Mouse (Mus musculus): ENCODE results near the gene Nol9. TPM values are rescaled to one million over a fixed set of nuclear protein-coding genes. Genes with fewer than 3 reads are reported as not detected.
A peak's percentile ranks its signal among the peaks of the same experiment; 100 is the strongest.

The Nol9 gene
- polyA plus RNA-seq, 1 experiment from 2014 or later: 16.8 TPM

DNA sequence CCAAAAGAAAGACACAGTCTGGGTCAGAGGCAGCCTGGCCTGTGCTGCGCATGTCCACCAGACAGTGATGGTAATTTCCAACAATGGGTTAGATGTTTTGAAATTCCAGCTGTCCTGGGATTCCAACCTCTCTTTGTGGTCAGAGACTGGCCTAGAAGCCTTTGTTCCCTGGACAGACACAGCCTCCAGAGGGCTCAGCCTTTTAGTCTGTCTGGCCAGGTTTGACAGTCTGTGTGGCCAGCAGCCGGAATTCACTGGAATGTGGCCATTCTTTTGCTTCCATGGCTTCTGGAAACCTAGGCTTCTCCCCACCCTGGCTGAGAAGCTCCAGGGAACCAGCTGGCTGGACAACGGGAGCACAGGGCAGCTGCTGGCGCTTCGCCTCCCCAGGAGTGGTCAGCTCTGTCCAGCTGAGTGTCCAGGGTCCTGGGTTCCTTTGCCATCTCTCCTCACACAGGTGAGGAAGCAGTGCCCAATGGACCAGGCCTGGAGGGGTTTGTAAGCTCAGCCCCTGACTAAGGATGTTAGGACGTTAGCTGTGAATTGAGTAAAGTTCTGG lies 29.1 kb downstream of the Nol9 start:
- no peak for ATAC-seq (ENCODE audit: insufficient number of reproducible peaks, insufficient read depth, low FRiP score, low read depth)
- no peaks in the 10 kb centered on the region for H3K27me3 ChIP-seq (ENCODE audit: control insufficient read depth, insufficient read depth, low read length)
- H3K9me3 ChIP-seq (ENCODE audit: control insufficient read depth, low read length): no peaks in the 10 kb centered on the region
- no peak overlapping the region for H3K4me3 ChIP-seq (ENCODE audit: control insufficient read depth in 1 of 2, insufficient read depth in 1 of 2, low read depth in 1 of 2, low read length in 2 of 2)
- 73% methylated on average over 6 of the region's 6 CpGs for WGBS
- H3K27ac ChIP-seq (replicated peaks in 1 of 2; ENCODE audit: control insufficient read depth in 1 of 2, insufficient read depth in 1 of 2, low read depth in 2 of 2, low read length in 2 of 2): no peak overlapping the region
- H3K4me2 ChIP-seq (ENCODE audit: low read length): no peak overlapping the region
- H3K36me3 ChIP-seq (ENCODE audit: control insufficient read depth, insufficient read depth, low read length): no peaks in the 10 kb centered on the region
- H3K4me1 ChIP-seq (ENCODE audit: control insufficient read depth in 2 of 2, insufficient read depth in 2 of 2, low read length in 2 of 2): peaks cover 9% of the 10 kb centered on the region in 2 experiments; a peak in 3 of 4 replicates
- no peak overlapping the region for H3K9ac ChIP-seq (ENCODE audit: low read length)

DNA sequence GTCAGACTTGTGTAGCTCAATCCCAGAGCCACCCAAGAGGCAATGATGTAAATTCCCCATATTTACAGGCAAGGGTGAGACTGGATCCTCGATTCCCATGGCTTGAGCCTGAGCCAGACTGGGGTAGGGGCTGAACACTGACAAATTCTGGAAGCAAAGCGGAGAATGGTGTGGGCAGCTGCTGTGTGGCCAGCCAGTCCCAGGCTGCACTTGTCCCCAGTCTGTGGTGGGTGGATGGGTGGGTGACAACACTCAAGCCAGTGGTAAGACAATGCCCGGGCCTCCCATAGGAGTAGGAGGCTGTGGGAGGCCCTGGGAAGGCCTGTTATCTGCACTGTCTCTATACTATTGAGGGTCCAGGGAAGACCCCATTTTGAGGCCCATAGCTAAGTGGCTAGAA lies 30.1 kb downstream of the Nol9 start:
- WGBS: 81% methylated on average over 3 of the region's 3 CpGs
- peaks cover 9% of the 10 kb centered on the region in 2 experiments; a peak in 3 of 4 replicates for H3K4me1 ChIP-seq (ENCODE audit: control insufficient read depth in 2 of 2, insufficient read depth in 2 of 2, low read length in 2 of 2)
- H3K36me3 ChIP-seq (ENCODE audit: control insufficient read depth, insufficient read depth, low read length): no peaks in the 10 kb centered on the region
- H3K4me2 ChIP-seq (ENCODE audit: low read length): no peak overlapping the region
- no peaks in the 10 kb centered on the region for H3K27me3 ChIP-seq (ENCODE audit: control insufficient read depth, insufficient read depth, low read length)
- no peak overlapping the region for H3K9ac ChIP-seq (ENCODE audit: low read length)
- no peak overlapping the region for H3K27ac ChIP-seq (replicated peaks in 1 of 2; ENCODE audit: control insufficient read depth in 1 of 2, insufficient read depth in 1 of 2, low read depth in 2 of 2, low read length in 2 of 2)
- no peak for ATAC-seq (ENCODE audit: insufficient number of reproducible peaks, insufficient read depth, low FRiP score, low read depth)
- no peaks in the 10 kb centered on the region for H3K9me3 ChIP-seq (ENCODE audit: control insufficient read depth, low read length)
- no peak overlapping the region for H3K4me3 ChIP-seq (ENCODE audit: control insufficient read depth in 1 of 2, insufficient read depth in 1 of 2, low read depth in 1 of 2, low read length in 2 of 2)

DNA sequence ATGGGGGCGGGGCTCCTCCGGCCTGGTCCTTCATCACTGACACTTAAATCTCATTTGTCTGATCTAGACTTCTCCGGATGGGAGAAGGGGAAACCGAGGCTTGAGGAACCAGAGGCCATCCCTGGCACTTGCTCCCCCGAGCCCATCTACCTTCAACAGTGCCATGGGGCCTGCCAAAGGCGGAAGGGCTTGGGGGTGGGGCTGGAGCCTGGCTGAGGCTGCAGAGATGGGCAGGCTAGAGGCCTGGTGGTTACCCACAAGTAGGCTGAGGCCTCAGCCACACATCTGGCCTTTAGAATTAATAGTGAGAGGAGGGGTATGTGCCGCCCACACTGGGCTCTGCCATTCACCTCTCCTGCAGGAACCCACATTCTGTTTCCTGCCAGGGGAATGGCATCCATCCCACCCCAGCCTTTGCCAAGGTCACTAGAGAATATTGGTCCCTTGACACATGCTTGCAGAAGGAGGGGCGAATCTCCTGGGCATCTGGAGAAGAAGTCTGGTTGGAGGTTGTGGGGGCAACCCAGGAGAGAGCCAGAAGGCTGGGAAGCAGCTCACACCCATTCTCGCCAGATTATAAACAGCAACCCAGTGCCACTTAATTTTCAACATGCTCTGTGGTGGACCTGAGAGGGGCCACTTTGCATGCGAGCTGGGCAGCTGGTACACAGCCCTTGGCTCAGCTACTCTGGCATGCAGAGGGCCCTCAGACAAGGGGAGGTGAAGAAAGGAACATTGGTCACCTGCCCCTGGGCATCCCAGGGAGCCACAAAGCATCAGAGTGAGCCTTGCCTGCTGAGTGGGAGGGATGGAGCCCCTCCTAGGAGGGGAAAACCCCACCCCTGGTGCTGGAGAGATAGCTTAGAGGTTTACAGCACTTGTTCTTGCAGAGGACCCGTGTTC lies 31.6 kb downstream of the Nol9 start:
- no peak overlapping the region for H3K4me3 ChIP-seq (ENCODE audit: control insufficient read depth in 1 of 2, insufficient read depth in 1 of 2, low read depth in 1 of 2, low read length in 2 of 2)
- H3K27ac ChIP-seq (replicated peaks in 1 of 2; ENCODE audit: control insufficient read depth in 1 of 2, insufficient read depth in 1 of 2, low read depth in 2 of 2, low read length in 2 of 2): no peak overlapping the region
- no peak overlapping the region for H3K4me2 ChIP-seq (ENCODE audit: low read length)
- no peak overlapping the region for H3K9ac ChIP-seq (ENCODE audit: low read length)
- 79% methylated on average over 11 of the region's 11 CpGs for WGBS
- H3K4me1 ChIP-seq (ENCODE audit: control insufficient read depth in 2 of 2, insufficient read depth in 2 of 2, low read length in 2 of 2): peaks cover 9% of the 10 kb centered on the region in 2 experiments; a peak in 3 of 4 replicates
- H3K27me3 ChIP-seq (ENCODE audit: control insufficient read depth, insufficient read depth, low read length): no peaks in the 10 kb centered on the region
- ATAC-seq (ENCODE audit: insufficient number of reproducible peaks, insufficient read depth, low FRiP score, low read depth): no peak
- no peaks in the 10 kb centered on the region for H3K9me3 ChIP-seq (ENCODE audit: control insufficient read depth, low read length)
- no peaks in the 10 kb centered on the region for H3K36me3 ChIP-seq (ENCODE audit: control insufficient read depth, insufficient read depth, low read length)

DNA sequence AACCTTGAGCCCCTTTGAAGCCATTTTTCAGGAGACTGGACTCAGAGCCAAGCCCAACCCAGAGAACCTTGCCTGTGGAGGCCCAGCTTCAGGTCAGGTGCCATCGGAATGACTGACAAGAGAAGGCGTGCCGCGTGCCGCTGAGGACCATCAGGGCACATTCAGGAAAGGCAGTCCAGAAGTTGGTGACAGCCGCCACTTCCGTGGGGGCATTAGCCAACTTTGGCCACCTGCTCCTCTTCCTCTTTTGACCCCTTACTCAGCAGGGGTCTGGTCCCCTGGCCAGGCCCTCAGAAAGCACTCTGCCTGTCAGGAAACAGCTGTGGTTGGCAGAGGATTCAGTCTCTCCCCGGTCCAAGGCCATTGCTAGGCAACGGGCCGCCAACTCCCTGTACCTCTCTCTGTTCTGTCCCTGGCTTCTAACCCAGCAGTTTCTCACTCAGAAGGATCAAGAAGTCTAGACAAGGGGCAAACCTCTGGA lies 33.0 kb downstream of the Nol9 start, which contains the start of gene Plekhg5:
Gene Plekhg5, plus strand, starts transcription at position 378 of the 481 bp plus-strand sequence.
- Histone ChIP-seq H3K9ac (ENCODE audit: low read length) (no peak within 1 kb of the TSS), H3K36me3 (ENCODE audit: control insufficient read depth, insufficient read depth, low read length) (no peaks in the 10 kb centered on the region), H3K27ac (replicated peaks in 1 of 2; ENCODE audit: control insufficient read depth in 1 of 2, insufficient read depth in 1 of 2, low read depth in 2 of 2, low read length in 2 of 2) (no peak within 1 kb of the TSS), H3K4me3 (ENCODE audit: control insufficient read depth in 1 of 2, insufficient read depth in 1 of 2, low read depth in 1 of 2, low read length in 2 of 2) (no peak within 1 kb of the TSS), H3K4me1 (ENCODE audit: control insufficient read depth in 2 of 2, insufficient read depth in 2 of 2, low read length in 2 of 2) (peaks cover 9% of the 10 kb centered on the region in 2 experiments; a peak in 3 of 4 replicates), H3K27me3 (ENCODE audit: control insufficient read depth, insufficient read depth, low read length) (no peaks in the 10 kb centered on the region), H3K9me3 (ENCODE audit: control insufficient read depth, low read length) (no peaks in the 10 kb centered on the region), H3K4me2 (ENCODE audit: low read length) (0 out of 2 replicates have a peak within 1 kb of the TSS, but pooled peaks have one; percentile 11)
- ATAC-seq (ENCODE audit: insufficient number of reproducible peaks, insufficient read depth, low FRiP score, low read depth): no peak
- 50% methylated on average over 10 of the region's 10 CpGs for WGBS

DNA sequence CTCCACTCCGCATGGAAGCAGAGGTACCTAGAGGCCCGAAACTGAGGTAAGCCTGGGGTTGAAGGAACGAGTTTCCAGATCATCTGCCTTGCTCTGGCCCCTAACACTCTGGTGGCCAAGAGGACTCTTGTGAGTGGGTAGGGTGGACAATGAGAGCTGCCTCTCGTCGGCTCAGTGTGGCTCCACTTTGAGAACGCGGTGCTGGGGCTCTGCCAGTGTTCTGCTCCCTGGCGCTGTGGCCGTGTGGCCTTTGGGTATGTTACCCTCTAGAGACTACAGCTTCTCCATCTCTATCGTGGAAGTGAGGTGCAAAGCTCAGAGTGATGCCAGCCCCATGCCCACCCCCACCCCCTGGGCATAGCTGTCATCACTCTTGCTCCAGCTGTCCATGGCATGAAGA lies 33.5 kb downstream of the Nol9 start:
- Histone ChIP-seq H3K4me1 (ENCODE audit: control insufficient read depth in 2 of 2, insufficient read depth in 2 of 2, low read length in 2 of 2) (peaks cover 9% of the 10 kb centered on the region in 2 experiments; a peak in 3 of 4 replicates), H3K4me3 (ENCODE audit: control insufficient read depth in 1 of 2, insufficient read depth in 1 of 2, low read depth in 1 of 2, low read length in 2 of 2) (no peak overlapping the region), H3K9ac (ENCODE audit: low read length) (no peak overlapping the region), H3K36me3 (ENCODE audit: control insufficient read depth, insufficient read depth, low read length) (no peaks in the 10 kb centered on the region), H3K4me2 (ENCODE audit: low read length) (no peak overlapping the region), H3K27me3 (ENCODE audit: control insufficient read depth, insufficient read depth, low read length) (no peaks in the 10 kb centered on the region), H3K9me3 (ENCODE audit: control insufficient read depth, low read length) (no peaks in the 10 kb centered on the region), H3K27ac (replicated peaks in 1 of 2; ENCODE audit: control insufficient read depth in 1 of 2, insufficient read depth in 1 of 2, low read depth in 2 of 2, low read length in 2 of 2) (no peak overlapping the region)
- 70% methylated on average over 10 of the region's 10 CpGs for WGBS
- no peak for ATAC-seq (ENCODE audit: insufficient number of reproducible peaks, insufficient read depth, low FRiP score, low read depth)

DNA sequence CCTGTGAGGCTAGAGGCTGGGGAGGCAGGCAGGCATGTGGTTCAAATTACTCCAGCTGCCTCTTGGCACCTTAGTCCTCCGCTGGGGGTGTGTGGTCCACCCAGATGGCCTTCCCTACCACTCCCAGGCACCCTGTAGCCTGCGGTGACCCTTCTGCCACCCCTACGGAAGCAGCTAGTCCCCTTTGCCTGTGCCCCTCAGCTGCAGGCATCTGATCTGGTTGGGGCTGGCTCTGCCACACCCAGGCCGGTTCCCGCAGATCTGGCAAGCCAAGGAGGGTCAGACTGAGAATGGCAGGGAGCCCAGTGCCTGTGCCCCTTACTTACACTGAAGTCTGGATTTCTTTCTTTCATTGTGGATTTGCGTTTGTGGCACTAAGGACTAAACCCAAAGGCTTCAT lies 34.6 kb downstream of the Nol9 start:
- H3K9me3 ChIP-seq (ENCODE audit: control insufficient read depth, low read length): no peaks in the 10 kb centered on the region
- no peak overlapping the region for H3K4me3 ChIP-seq (ENCODE audit: control insufficient read depth in 1 of 2, insufficient read depth in 1 of 2, low read depth in 1 of 2, low read length in 2 of 2)
- H3K9ac ChIP-seq (ENCODE audit: low read length): no peak overlapping the region
- no peaks in the 10 kb centered on the region for H3K36me3 ChIP-seq (ENCODE audit: control insufficient read depth, insufficient read depth, low read length)
- H3K27me3 ChIP-seq (ENCODE audit: control insufficient read depth, insufficient read depth, low read length): no peaks in the 10 kb centered on the region
- H3K4me1 ChIP-seq (ENCODE audit: control insufficient read depth in 2 of 2, insufficient read depth in 2 of 2, low read length in 2 of 2): peaks cover 9% of the 10 kb centered on the region in 2 experiments; a peak in 3 of 4 replicates
- no peak for ATAC-seq (ENCODE audit: insufficient number of reproducible peaks, insufficient read depth, low FRiP score, low read depth)
- H3K4me2 ChIP-seq (ENCODE audit: low read length): no peak overlapping the region
- 82% methylated on average over 6 of the region's 6 CpGs for WGBS
- H3K27ac ChIP-seq (replicated peaks in 1 of 2; ENCODE audit: control insufficient read depth in 1 of 2, insufficient read depth in 1 of 2, low read depth in 2 of 2, low read length in 2 of 2): no peak overlapping the region

DNA sequence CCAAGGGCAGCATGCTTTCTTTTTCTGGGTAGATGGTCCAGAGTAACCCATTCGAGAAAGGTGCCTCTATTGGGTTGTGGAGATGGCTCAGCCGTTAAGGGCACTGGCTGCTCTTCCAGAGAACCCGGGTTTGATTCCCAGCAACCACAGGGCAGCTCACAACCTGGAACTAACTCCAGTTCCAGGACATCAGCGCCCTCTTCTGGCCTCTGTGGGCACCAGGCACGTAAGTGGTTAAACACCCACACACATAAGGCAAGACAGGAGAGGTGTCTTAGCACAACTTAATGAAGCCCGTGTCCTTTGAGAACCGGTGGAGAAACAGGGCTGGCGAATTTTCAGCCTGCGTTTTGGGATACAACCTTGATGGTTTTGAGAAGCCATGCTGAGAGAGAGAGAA lies 35.4 kb downstream of the Nol9 start:
- no peak overlapping the region for H3K27ac ChIP-seq (replicated peaks in 1 of 2; ENCODE audit: control insufficient read depth in 1 of 2, insufficient read depth in 1 of 2, low read depth in 2 of 2, low read length in 2 of 2)
- no peak overlapping the region for H3K9ac ChIP-seq (ENCODE audit: low read length)
- H3K4me3 ChIP-seq (ENCODE audit: control insufficient read depth in 1 of 2, insufficient read depth in 1 of 2, low read depth in 1 of 2, low read length in 2 of 2): no peak overlapping the region
- no peaks in the 10 kb centered on the region for H3K27me3 ChIP-seq (ENCODE audit: control insufficient read depth, insufficient read depth, low read length)
- H3K36me3 ChIP-seq (ENCODE audit: control insufficient read depth, insufficient read depth, low read length): no peaks in the 10 kb centered on the region
- no peak for ATAC-seq (ENCODE audit: insufficient number of reproducible peaks, insufficient read depth, low FRiP score, low read depth)
- no peaks in the 10 kb centered on the region for H3K9me3 ChIP-seq (ENCODE audit: control insufficient read depth, low read length)
- WGBS: 75% methylated on average over 9 of the region's 9 CpGs
- peaks cover 9% of the 10 kb centered on the region in 2 experiments; a peak in 3 of 4 replicates for H3K4me1 ChIP-seq (ENCODE audit: control insufficient read depth in 2 of 2, insufficient read depth in 2 of 2, low read length in 2 of 2)
- no peak overlapping the region for H3K4me2 ChIP-seq (ENCODE audit: low read length)
